9 mouse cellular contexts compared by ENCODE assay signal in genomic region chr14:45992041-45992869, GRCm38 (mm10).
DNase-seq lines count a peak whose midpoint lies in the region; ATAC-seq and TF ChIP-seq lines count a peak whose summit lies in the region.
"Had no signal": no experiment of that assay in that cellular context is flagged by ENCODE, and none has a peak within 500 bp of the region (broad histone marks: within the 10 kb centered on the region; RNA-seq: fewer than 3 reads in every experiment).

No protein-coding gene starts in this region.

- no peak for ATAC-seq in frontal cortex, adult (ENCODE audit: low TSS enrichment)

- intact Hi-C loops in heart, postnatal 14 days (cut with DNase I): loop anchor here (2.0 to 5.0 kb wide), 2 partner anchors 115 to 397 kb away; no protein-coding TSS in a partner anchor

- DNase-seq in ovary, adult 18-20 months (ENCODE audit: low spot score): peak; percentile 30
- no peak for DNase-seq in ovary, postnatal 10 days (ENCODE audit: low spot score)
- peak; percentile 50 to 53 for DNase-seq in heart, postnatal 14 days
- DNase-seq in lung, adult 2 months: peak; percentile 31
- DNase-seq in urinary bladder, postnatal 36 days (ENCODE audit: low spot score in 2 of 2): peak; percentile 26 to 62
- no peak for DNase-seq in frontal cortex, postnatal 14 days (ENCODE audit: low spot score in 2 of 2)
- DNase-seq: thymus, postnatal 14 days had no signal

- no peak overlapping the region for H3K4me3 ChIP-seq in lung, adult 2 months (replicated peaks; ENCODE audit: extremely low read depth, low read depth, low read length)
- H3K4me3 ChIP-seq: heart, embryonic 15.5 days had no signal

- no peak for TF ChIP-seq CTCF in lung, adult 2 months (IDR thresholded peaks at IDR 0.05; ENCODE audit: insufficient read depth, low read length)

- no peaks in the 10 kb centered on the region; the same call in 1 of the 2 replicates for H3K4me1 ChIP-seq in lung, adult 2 months (ENCODE audit: control insufficient read depth, insufficient read depth, low read length)

- no peak for TF ChIP-seq POLR2A in lung, adult 2 months (IDR thresholded peaks at IDR 0.05; ENCODE audit: borderline replicate concordance, extremely low read depth, low read depth, low read length)

- 42% methylated on average over 17 of the region's 17 CpGs for WGBS in lung, adult 2 months

Comparison
In these comparisons a context has a peak if more than half of its experiments do, and no peak if none do; other contexts are left out.
1. DNase-seq: peak in ovary, adult 18-20 months (single experiment), heart, postnatal 14 days (2 of 2), lung, adult 2 months (single experiment) and urinary bladder, postnatal 36 days (2 of 2); none in ovary, postnatal 10 days (single experiment) and frontal cortex, postnatal 14 days (0 of 2).